ENCODE assay signal across 7 mouse cellular contexts in the genomic region with DNA sequence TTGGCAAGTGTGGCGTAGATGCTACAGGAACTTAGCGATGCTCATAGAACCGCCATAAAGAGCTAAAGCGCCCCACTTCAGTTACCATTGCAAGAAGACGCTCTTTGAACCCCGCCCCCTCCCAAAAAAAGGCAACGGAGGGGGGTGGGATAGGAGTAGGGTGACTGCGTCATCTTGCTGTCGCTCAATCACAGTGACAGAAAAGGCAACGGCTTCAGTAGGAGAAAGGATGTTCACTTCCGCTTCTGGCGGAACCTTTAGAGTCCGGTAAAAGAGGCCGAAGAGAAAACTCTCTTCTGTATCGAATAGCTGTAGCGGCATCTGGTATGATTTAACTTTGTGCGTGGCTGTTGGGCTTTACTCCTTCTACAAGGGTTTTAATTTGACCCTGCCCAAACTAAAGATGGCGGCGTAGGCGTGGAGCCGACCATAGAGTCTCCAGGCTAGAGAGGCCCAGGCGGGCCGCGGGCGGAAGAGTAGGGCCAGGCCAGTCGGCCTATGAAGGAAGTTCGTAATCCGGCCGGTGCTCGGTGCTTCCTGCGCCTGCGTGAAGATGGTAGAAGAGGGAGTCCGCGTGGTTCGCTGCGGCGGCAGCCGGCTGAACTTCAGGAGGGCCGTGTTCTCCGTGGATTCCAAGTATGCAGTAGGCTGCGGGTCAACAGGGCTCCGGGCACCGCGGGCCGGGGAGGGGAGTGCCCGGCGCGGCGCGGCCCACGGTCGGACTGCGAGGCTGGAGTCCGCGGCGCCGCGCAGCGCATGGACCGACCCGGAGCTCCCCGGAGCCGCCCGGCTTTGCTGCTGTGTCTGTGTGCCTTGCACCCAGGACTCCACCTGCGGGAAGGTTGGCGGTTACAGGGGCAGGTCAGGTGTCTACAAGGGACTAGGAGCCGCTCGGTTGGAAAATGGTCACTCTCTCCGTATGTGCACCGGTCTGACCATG. TPM values are rescaled to one million over a fixed set of nuclear protein-coding genes. Genes with fewer than 3 reads are reported as not detected.
DNase-seq lines count a peak whose midpoint lies in the region; ATAC-seq lines count a peak whose summit lies in the region.

Gene Wdr75 (plus strand): TSS at position 198 of the 940 bp plus-strand sequence.

- peak within 1 kb of the TSS; percentile 89 for H3K4me3 ChIP-seq in embryonic facial prominence, embryonic 12.5 days
- peak within 1 kb of the TSS; percentile 94 for H3K4me3 ChIP-seq in limb, embryonic 11.5 days (ENCODE audit: low read depth, low read length)
- peak within 1 kb of the TSS; percentile 92 for H3K4me3 ChIP-seq in midbrain, embryonic 14.5 days (replicated peaks; ENCODE audit: low read depth, low read length)

- peak within 1 kb of the TSS; percentile 87 for H3K9ac ChIP-seq in embryonic facial prominence, embryonic 12.5 days
- peak within 1 kb of the TSS; percentile 94 for H3K9ac ChIP-seq in limb, embryonic 11.5 days (ENCODE audit: low read length)
- peak within 1 kb of the TSS; percentile 80 for H3K9ac ChIP-seq in midbrain, embryonic 14.5 days (replicated peaks; ENCODE audit: low read length)

- peak; percentile 91 for DNase-seq in adrenal gland, postnatal 25 days
- DNase-seq in heart, adult 11 months = peak; percentile 99
- peak; percentile 97 for DNase-seq in kidney, adult 18-20 months
- peak; percentile 98 for DNase-seq in limb, embryonic 11.5 days (ENCODE audit: low spot score)
- DNase-seq in midbrain, embryonic 14.5 days = peak; percentile 98
- DNase-seq in spleen, adult 18-20 months = peak; percentile 87 to 90

- H3K4me2 ChIP-seq in embryonic facial prominence, embryonic 12.5 days (replicated peaks) = peak within 1 kb of the TSS; percentile 75
- peak within 1 kb of the TSS; percentile 75 for H3K4me2 ChIP-seq in limb, embryonic 11.5 days (ENCODE audit: low read depth, severe bottlenecking)
- H3K4me2 ChIP-seq in midbrain, embryonic 14.5 days (ENCODE audit: low read length) = peak within 1 kb of the TSS; percentile 85

- H3K27ac ChIP-seq in embryonic facial prominence, embryonic 12.5 days = peak within 1 kb of the TSS; percentile 87
- H3K27ac ChIP-seq in limb, embryonic 11.5 days (replicated peaks; ENCODE audit: low read depth, low read length) = peak within 1 kb of the TSS; percentile 72
- peak within 1 kb of the TSS; percentile 93 for H3K27ac ChIP-seq in midbrain, embryonic 14.5 days (replicated peaks; ENCODE audit: low read depth, low read length)

- H3K36me3 ChIP-seq in embryonic facial prominence, embryonic 12.5 days = peaks cover 5% of the 10 kb centered on the region
- no peaks in the 10 kb centered on the region; the same call in 1 of the 2 replicates for H3K36me3 ChIP-seq in limb, embryonic 11.5 days (ENCODE audit: control insufficient read depth, insufficient read depth, low read length)
- H3K36me3 ChIP-seq in midbrain, embryonic 14.5 days (ENCODE audit: control insufficient read depth, insufficient read depth, low read length) = peaks cover 7% of the 10 kb centered on the region

- peaks cover 14% of the 10 kb centered on the region for H3K4me1 ChIP-seq in embryonic facial prominence, embryonic 12.5 days
- H3K4me1 ChIP-seq in limb, embryonic 11.5 days (ENCODE audit: control insufficient read depth, insufficient read depth, low read length) = 0 out of 2 replicates have a peak, but pooled peaks cover 3% of the 10 kb centered on the region
- H3K4me1 ChIP-seq in midbrain, embryonic 14.5 days (ENCODE audit: control insufficient read depth, insufficient read depth, low read length) = peaks cover 15% of the 10 kb centered on the region

- no peaks in the 10 kb centered on the region for H3K27me3 ChIP-seq in embryonic facial prominence, embryonic 12.5 days
- no peaks in the 10 kb centered on the region for H3K27me3 ChIP-seq in limb, embryonic 11.5 days (ENCODE audit: control insufficient read depth, insufficient read depth, low read length)
- H3K27me3 ChIP-seq in midbrain, embryonic 14.5 days (ENCODE audit: control insufficient read depth, insufficient read depth, low read length) = no peaks in the 10 kb centered on the region

- WGBS in embryonic facial prominence, embryonic 12.5 days = under 1% methylated on average over 70 of the region's 70 CpGs
- under 1% methylated on average over 60 of the region's 70 CpGs for WGBS in limb, embryonic 11.5 days
- under 1% methylated on average over 70 of the region's 70 CpGs for WGBS in midbrain, embryonic 14.5 days

- ATAC-seq in embryonic facial prominence, embryonic 12.5 days (ENCODE audit: insufficient number of reproducible peaks, insufficient read depth, low FRiP score, low TSS enrichment) = peak; percentile 99
- peak; percentile 99 for ATAC-seq in limb, embryonic 11.5 days (ENCODE audit: insufficient number of reproducible peaks, low FRiP score, low TSS enrichment, low read depth)
- peak; percentile 99 for ATAC-seq in midbrain, embryonic 14.5 days (ENCODE audit: low FRiP score, low TSS enrichment)

- H3K9me3 ChIP-seq in embryonic facial prominence, embryonic 12.5 days = no peaks in the 10 kb centered on the region
- H3K9me3 ChIP-seq in limb, embryonic 11.5 days (ENCODE audit: control insufficient read depth, low read length) = no peaks in the 10 kb centered on the region
- no peaks in the 10 kb centered on the region for H3K9me3 ChIP-seq in midbrain, embryonic 14.5 days (ENCODE audit: control insufficient read depth, low read length)

RNA-seq across cellular contexts. Expression of gene Wdr75, which starts in this region (rescaled TPM):
- total RNA-seq in adrenal gland, postnatal 25 days (2021) = 43.4 and 46.6 TPM in 2 replicates
- polyA plus RNA-seq in embryonic facial prominence, embryonic 12.5 days (2016; fragmentation: Nextera tagmentation; extraction: Ambion mirVana) = 74.3 and 76.5 TPM in 2 replicates
- polyA plus RNA-seq in limb, embryonic 11.5 days (2014; fragmentation: Nextera tagmentation; extraction: Ambion mirVana) = 91.2 and 98.2 TPM in 2 replicates
- 62.7 and 66.0 TPM in 2 replicates for polyA plus RNA-seq in midbrain, embryonic 14.5 days (2014; fragmentation: Nextera tagmentation; extraction: Ambion mirVana)

Comparison
In these comparisons a context has a peak if more than half of its experiments do, and no peak if none do; other contexts are left out.
1. Peak in every context shown above with its lines: DNase-seq, ATAC-seq, H3K4me3 ChIP-seq and H3K27ac ChIP-seq.